Mouse (Mus musculus) c-Kit-positive CD71-negative TER-119-negative erythroid progenitor cells, embryonic 14.5 days (primary cell): ENCODE results near the gene Npcd.
A peak's percentile ranks its signal among the peaks of the same experiment; 100 is the strongest.
"Not testable (repeated sequence)": the region's sequence is repeated elsewhere in the genome, so short reads cannot be mapped to it uniquely, and the experiment has no call there.

Source experiments
- DNase-seq: peaks from one replicate; pipeline ENCODE4 v3.0.0-alpha.2; 2013; ENCODE audit warnings: low read depth

The Npcd gene

GRCm38 (mm10) chr15:79830388-79830787 lies 3.6 kb downstream of the Npcd start:
- DNase-seq, result peak; percentile 83

GRCm38 (mm10) chr15:79829431-79829830 lies 4.6 kb downstream of the Npcd start:
- DNase-seq, result no peak

DNA sequence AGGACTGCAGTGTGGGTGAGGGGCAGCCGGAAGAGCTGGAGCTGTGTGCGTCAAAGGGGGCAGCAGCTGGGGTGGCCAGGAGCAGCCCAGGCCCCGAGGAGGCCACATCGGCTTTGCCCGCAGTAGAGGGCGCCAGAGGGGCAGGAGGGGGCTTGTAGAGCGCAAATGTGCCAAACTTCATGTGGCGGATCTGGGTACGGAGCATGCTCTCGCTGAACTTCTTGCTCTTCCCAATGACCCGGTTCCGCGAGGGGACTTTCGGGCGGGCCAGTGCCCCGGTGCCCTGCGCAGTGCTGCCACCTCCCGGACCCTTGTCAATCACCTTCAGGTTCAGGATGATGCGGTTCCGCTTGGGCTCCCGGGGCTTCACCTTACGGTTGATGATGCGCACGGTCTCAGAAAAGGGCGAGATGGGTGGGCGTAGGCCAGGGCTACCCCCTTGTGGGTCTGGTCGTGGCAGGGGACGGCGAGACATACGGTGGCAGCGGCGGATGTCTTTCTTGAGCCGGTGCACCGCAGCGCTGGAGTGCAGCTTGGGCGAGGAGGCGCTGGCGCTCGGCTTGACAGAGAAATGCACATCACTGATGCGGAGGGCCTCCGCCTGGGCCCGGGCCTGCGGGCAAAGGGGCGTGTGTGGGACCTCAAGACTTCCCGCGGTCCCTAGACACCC lies 5.5 kb downstream of the Npcd start:
- DNase-seq, result no peak

DNA sequence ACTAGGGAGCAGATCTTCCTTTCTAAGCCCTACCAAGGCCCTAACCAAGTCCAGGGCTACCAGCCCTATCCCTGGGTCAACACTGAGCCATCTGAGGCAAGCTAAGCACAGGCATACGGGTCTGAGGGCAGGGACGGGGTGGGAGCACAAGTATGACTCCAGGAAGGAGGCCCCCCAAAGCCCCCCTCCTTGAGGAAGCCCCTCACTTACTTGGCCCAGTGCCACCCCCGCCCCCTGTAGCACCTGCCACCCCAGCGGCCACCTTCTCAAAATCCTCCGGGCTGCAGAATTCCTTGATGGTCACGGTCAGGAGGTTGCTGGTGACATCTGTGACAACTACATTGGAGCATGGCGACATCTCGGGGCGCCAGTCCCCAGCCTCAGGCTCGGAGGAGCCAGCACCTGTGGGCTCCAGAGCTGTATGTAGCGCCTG lies 6.2 kb downstream of the Npcd start:
- DNase-seq, result no peak

DNA sequence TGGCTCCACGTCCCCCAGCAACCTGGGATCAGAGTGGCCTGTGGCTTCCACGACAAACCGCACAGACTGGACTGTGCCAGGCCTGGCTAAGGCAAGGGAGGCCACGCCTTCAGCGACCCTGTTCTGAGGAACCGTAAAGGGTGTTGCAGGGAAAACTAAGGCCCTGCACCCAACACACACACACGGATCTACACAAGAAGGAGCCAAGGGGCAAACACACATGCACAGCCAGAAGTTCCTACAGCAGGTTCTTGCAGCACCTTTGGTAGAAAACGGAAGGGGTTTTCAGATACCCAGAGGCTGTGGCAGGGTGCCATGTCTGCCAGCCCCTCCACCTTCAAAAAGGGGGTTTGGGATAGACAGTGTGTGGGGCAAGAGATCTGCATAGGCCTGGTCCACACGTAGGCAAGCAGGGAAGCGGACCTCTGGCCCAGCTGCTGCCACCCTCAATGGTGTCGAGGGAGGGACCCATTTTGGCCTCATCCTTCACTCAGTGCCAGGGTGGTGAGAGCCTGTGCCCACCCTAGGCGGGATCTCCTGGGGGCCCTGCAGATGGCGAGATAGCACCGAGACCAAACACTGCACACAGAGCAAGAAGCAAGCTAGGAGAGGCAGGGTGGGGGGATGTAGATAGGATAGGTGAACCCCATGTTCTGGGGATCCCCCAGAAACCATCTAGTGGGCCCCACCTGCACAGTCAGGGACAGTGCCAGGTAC lies 6.8 kb downstream of the Npcd start:
- DNase-seq, result no peak

DNA sequence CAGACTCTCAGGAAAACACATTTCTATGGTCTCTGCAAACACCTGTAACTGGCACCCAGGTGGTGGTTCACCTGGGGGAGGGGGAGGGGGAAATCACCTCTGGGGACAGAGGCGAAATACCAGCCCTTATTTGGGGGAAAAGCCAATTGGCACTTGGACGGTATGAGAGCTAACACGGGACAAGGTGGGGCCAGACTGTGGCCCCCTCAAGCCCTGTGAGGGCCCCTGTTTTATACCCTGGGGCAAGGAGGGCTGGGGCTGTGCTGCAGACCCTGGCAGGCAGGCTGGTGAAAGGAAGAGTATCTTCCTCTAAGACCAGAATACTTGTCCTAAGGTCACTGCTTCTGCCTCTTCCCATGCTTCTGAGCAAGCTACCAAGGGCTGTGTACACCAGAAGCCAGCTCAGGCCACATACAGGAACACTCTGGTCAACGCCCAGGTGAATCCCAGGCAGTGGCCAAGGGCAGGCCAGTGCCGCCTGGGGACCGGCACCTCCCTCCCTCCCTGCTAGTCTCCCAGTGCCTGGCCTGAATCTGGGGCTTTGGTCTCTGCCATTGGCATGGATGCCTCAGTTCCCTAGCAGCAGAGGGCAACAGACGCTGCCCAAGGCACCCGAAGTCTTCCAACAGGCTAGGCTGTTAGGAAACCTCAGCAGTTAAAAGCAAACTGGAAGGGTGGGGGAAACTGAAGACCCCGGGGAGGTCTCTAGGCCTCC lies 7.7 kb downstream of the Npcd start:
- no peak for DNase-seq

DNA sequence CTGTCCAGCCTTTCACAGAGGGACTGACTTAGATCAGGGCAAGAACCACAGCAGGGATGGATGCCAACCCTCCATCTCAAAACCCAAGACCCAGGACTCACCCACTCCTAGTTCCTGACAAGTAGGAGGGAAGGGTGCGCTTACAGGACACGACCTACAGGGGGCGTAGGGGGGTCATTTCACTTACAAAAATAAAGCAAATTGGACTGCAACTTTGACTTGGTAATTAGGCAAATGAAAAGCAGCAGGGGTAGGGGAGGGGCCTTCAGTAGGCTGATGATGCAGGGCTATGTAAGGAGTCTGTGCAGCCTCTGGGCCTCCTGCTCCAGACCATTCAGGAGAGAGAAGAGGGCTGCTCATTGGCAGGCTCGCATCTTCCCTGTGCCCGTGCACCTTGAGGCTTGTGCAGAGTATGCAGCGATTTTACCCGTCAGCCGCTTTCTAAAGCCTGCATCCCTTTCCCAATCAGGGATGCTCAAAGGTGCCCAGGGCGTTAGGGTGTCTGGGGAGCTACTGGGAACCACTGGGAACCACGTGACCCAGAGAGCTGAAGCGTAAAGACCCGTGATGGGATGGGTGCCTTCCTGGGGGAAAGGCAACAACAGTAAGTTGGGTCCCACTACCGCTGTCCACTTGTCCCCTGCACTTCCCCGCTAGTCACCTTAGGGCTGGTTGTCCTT lies 8.8 kb downstream of the Npcd start:
- DNase-seq, result no peak

- no peak for DNase-seq
Measured at GRCm38 (mm10) chr15:79823588-79824280, 10.3 kb downstream of the Npcd start.

- no peak for DNase-seq
Measured at GRCm38 (mm10) chr15:79822265-79823199, 11.5 kb downstream of the Npcd start.

- no peak for DNase-seq
Measured at GRCm38 (mm10) chr15:79818325-79818724, 15.7 kb downstream of the Npcd start.

DNA sequence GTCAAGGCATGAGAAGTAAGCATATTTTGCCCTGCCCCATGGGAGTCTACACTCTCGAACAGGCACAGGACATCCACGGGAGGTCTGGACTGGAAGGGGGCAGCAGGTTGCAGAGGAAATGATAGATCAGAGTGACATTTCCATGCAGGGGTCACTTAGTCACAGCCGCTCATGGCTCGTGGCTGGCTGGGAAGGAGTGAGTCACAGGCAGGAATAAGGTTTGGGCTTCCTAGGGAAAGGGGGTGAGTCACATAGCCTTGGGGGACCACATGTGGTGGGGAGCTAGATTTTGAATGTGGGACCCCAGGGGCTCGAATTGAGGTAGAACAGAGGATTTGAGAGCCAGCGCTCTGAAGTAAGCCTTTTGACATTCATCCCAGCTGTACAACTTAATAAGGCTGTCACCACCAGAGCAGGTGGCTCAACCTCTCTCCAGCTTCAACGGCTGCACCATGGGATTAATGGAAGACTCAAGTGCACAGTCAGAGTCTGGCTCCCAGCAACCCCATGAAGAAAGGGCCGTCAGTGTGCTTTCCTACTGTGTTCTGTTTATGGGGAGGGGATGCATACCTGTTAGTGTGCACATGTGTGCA lies 20.3 kb downstream of the Npcd start:
- DNase-seq, result no peak

GRCm38 (mm10) chr15:79812840-79813239 lies 21.2 kb downstream of the Npcd start:
- not testable (repeated sequence) for DNase-seq

DNA sequence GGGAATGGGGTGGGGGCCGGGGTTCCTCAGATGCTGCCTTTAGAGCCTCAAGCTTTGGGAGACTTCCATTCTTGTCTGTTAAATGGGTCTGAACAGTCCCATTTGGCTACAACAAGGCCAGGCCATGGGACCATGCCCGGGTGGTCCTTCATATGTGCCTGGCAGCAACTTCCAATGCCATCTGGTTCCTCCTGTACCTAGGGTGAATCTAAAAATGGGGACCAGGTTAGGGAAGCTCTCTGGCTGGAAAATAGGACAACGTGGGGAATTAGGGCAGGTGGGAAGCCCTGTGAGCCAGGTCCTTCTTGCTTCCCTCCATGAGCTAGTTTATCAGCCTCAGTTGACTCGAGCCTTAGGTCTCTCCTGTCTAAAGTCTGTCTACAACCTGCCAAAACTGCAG lies 23.0 kb downstream of the Npcd start:
- no peak for DNase-seq

- DNase-seq, result no peak
Measured at GRCm38 (mm10) chr15:79810061-79810460, 24.0 kb downstream of the Npcd start.

GRCm38 (mm10) chr15:79808658-79809057 lies 25.4 kb downstream of the Npcd start:
- DNase-seq, result no peak

DNA sequence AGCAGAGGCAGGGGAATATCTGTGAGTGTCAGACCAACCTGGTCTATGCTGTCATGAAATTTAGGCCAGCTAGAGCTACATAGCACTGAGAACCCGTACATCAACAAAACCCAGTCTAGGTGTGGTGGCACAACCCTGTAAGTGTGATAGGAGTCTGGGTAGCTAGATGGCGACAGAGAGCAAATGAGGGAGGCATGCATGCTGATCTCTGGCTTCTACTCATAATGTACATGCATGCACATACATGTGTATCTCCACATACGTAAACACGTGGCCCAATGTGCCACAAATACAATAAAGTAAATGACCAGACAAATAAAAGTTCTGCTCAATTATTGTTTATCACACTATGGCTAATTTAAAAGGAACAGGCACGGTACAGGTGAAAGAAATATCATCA lies 25.9 kb downstream of the Npcd start:
- DNase-seq, result peak; percentile 67

DNA sequence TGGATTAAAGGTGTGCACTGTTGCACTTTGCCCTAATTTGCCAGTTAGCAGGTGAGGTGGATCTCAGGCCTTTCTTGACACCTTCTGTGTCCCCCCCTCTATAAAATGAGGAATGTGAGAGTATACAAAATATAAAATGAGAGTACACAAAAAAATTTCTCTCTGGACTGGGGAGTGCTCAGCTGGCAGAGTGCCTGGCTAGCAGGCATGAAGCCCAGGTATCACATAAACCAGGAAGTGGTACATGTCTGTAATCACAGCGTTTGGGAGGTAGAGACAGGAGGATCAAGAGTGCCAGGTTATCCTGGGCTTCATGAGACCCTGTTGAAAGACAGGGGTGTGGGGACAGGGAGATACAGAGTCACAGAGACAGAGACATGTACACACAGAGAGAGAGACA lies 27.0 kb downstream of the Npcd start:
- no peak for DNase-seq

DNA sequence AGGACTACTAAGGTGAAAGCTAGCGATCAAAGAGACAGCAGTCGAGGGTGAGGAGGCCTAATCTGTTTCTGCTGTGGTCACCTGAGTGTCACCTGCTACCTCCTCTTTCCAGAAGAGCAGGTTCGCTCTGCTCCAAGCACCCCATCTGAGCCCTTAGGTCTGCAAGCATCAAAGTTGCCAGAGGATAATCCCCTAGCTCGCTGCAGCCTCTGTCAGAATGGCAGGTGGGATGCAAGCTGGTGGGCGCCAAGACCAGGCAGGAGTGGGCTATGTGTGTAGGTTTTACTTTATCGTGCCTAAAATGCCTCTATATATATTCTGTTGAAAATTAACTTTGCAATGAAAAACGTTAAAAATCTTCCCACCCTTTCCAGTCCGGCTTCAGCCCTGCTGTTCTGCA lies 28.8 kb downstream of the Npcd start:
- no peak for DNase-seq

- DNase-seq, result no peak
Measured at GRCm38 (mm10) chr15:79804352-79805071, 29.5 kb downstream of the Npcd start, which contains the start of gene Nptxr. Gene Nptxr (minus strand): TSS chr15:79804766.
